Mouse (Mus musculus) adipocyte (in vitro differentiated cells): Measurements from ENCODE around the gene Nfe2l2.
A peak's percentile ranks its signal among the peaks of the same experiment; 100 is the strongest.
"Not testable (repeated sequence)": the region's sequence is repeated elsewhere in the genome, so short reads cannot be mapped to it uniquely, and the experiment has no call there.

Experiments
- DNase-seq: peaks from one replicate; pipeline ENCODE4 v3.0.0-alpha.2; 2016; ENCODE audit warnings: low spot score

Nfe2l2 gene

DNA sequence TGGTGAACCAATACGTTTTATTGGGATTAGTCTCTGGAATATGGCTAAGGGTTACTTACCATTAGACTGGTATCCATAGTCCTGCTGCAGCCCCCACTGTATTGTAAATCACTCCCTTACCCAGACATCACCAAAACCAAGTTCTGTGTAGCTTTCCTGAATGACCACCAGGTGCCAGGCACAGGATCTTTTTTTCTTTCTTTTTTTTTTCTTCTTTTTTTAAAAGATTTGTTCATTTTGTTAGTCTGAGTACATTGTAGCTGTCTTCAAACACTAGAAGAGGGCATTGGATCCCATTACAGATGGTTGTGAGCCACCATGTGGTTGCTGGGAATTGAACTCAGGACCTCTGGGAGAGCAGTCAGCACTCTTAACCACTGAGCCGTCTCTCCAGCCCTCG is 8.6 kb upstream of the Nfe2l2 start:
- DNase-seq = no peak

DNA sequence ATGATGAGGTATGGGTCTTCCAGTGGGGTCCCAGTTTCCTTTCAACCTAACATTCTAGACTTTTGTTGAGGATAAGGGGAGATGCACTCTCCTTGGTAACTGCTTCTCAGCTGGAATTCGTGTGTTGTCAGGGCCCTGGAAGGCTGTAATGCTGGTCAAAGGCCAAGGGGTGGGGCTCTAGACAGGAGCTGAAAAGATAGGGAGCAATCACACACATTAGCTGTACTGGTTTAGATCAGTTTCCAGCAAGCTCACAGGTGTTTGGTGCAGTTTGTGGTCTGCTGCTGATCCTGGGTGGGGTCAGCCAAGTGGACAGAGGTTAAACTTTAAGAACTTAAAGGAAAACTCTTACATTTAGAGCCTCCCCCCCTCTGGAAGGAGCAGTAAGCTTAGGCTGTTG is 3.0 kb upstream of the Nfe2l2 start:
- DNase-seq = no peak

DNA sequence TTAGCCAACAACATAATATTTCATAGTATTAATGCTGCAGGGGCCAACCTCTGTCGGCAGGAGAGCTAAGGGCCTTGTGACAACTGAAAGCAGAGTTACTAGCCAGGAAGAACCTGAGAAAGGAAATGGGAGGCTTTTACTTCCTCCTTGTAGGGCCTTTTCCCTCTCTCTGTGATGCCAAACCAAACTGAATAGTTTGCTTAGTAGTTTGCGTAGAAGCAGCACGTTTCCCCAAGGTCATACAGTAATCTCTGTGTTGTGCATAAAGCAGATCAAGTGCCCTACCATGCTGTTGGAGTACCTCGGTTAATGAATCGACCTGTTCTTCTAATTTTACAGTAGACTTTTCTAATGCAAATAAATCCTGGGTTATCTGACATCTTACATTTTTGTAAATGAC is 2.0 kb upstream of the Nfe2l2 start:
- no peak for DNase-seq

DNA sequence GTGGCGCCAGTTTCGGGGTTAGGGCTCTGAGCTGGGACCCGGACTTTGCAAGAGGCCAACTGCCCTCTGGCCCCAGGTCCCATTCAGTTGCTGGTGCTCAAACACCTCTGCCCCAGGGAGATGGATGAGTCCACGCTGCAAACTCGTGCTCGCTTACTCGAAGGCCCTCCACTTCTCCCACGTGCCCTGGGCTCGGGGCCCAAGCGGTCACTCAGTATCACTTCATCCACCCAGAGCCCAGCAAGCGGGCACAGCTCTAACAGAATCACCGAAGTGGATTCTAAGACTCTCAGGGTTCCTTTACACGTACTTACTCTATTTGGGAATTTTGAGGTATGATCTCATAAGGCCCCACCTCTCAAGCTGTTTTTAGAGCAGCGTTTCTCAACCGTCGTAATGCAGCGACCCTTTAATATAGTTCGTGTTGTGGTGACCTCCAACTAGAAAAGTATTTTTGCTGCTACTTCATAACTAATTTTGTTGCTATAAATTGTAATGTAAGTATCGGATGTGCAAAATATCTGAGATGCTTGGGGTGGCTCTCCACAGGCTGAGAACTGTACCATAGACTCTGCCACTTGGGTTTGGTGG is 816 bp upstream of the Nfe2l2 start:
- no peak for DNase-seq

- DNase-seq = peak; percentile 98
Measured at GRCm38 (mm10) chr2:75703375-75704181, 863 bp downstream of the Nfe2l2 start.

DNA sequence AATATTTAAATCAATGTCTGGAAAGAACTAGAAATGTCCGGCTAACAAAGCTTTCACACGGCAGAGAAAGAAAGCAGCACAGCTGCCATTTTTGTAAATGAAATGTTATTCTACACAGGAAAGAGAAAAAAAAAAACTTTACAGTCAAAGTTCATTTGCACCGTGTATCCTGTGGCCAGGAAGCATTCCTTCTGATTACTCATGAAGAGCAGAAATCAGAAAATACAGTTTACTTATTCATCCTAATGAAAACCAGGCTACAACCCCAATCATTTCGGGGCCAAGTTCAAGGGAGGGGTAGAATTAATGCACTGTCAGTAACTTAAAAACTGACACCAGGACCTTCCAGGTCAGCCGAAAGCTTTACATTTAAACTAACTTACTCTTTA is 1.9 kb downstream of the Nfe2l2 start:
- DNase-seq = peak; percentile 66

DNA sequence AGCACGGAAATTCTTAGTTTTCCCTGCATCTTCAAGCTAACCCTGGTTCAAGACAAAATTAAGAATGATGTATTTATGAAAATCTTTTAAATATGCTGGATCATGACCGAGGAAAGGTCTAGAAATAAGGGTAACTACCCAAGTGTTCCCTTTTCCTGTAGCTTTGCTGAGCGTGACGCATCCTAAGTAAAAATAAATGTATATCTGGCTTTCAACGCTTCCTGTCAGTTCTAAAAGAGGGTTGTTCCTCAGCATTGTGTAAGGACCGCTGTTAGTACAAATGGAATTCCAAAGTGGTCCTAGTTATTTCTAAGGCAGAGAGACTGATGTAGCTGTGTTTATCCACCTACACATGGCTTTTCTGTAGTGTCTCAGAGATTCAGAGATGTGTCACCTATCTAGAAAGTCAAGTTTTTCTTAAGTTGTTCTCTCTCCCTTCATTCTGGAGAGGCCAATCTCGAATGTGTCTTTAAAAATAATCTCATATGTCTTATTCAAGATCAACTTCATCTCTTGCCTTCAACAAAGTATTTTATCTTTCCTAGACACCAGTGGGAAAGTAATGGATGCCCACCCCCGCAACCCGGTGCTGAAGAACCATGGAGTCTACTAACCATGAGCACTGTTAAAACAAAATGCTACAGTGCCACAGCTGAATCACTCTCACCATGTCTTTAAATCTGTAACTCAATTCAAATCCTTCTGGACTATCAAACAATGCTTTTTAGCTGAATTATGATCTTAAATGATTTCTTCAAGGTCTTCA is 2.4 kb downstream of the Nfe2l2 start:
- no peak for DNase-seq

GRCm38 (mm10) chr2:75701207-75701606 is 3.2 kb downstream of the Nfe2l2 start:
- no peak for DNase-seq

- DNase-seq = no peak
Measured at GRCm38 (mm10) chr2:75700543-75700942, 3.9 kb downstream of the Nfe2l2 start.

- no peak for DNase-seq
Measured at GRCm38 (mm10) chr2:75698874-75699273, 5.6 kb downstream of the Nfe2l2 start.

GRCm38 (mm10) chr2:75698007-75698406 is 6.4 kb downstream of the Nfe2l2 start:
- no peak for DNase-seq

GRCm38 (mm10) chr2:75697222-75697621 is 7.2 kb downstream of the Nfe2l2 start:
- DNase-seq = no peak

DNA sequence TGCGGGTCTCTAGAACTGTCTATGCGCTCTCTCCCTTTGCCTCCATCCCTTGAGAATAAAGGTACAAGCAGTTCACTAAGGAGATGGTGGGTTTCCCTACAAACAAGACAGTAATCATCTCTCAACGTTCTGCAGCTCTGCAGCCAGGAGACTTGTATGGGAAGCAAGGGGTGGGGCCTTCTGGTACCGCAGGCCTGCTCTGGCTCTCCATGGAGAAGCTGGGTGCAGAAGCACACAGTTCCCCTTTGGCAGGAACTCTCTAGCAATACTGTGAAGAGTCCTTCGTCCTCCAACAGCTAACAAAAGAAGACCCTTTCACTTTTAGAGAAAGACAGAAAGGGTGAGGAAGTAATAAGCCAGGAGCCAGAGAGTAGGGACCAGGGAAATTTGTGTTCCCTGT is 8.1 kb downstream of the Nfe2l2 start:
- no peak for DNase-seq

DNA sequence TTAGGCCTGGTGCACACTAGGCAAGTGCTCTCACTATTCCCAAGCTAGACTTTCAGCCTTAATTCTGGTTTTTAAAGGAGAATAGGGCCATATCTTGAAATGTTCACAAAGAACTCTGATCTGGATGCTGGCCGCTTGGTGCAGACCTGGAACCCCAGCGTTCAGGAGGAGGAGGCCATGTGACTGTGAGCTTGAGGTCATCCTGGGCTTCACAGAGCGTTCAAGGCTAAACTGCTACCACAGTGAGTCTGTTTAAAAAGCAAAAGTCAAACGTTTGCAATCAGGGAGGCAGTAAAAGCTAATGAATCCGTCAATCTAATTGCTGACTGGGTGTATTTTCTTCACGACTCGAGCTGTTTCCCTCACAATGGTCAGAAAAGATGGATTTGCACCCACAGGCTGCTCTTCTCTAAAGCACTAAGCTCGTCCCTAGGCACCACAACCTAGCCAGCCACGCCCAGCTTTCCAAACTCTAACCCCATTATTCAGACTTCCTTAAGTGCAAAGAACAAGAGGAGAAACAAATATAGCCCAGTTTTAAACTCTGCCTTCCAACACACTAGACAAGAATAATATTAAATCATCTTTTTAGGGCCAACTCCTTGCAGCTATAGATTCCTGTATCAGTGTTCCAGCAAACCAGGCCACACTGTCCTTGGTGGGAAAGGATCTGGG is 8.6 kb downstream of the Nfe2l2 start:
- no peak for DNase-seq

DNA sequence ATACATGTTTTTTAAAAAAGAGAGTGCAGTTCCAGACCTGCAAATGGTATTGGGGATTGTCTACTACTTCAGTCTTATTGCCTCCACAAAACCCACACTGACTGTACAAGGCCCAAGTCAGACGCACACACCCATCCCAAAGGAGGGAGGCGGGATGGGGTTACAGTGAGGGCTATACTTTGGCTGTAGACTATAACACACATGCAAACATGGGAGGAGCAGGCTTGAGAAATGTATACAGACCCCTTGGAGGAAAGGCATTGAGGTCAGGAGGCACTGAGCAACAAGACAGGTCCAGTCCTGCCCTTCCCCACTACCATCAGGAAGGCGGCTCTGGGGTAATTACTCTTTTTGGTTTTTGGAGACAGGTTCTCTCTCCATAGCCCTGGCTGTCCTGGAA is 9.5 kb downstream of the Nfe2l2 start:
- not testable (repeated sequence) for DNase-seq

DNA sequence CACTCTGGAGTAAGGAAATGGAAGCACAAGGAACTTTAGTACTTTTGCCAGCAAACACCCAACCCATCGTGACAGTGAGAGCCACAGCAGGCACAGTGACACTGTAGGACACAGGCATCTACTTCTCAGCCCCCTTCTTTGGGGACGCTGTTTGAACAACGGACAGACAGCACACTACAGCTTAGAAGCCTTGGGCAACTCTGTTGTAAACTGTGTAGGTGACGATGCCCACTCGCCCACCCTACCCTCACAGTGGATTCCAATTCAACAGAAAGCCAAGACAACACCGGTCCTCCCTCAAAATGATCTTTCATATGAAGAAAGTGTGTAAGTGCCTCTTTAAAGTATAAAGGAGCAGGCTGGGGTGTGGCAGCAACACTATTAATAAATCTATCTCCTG is 12.1 kb downstream of the Nfe2l2 start:
- DNase-seq = no peak

GRCm38 (mm10) chr2:75691316-75691715 is 13.1 kb downstream of the Nfe2l2 start:
- no peak for DNase-seq

- DNase-seq = no peak
Measured at GRCm38 (mm10) chr2:75690656-75691055, 13.8 kb downstream of the Nfe2l2 start.

DNA sequence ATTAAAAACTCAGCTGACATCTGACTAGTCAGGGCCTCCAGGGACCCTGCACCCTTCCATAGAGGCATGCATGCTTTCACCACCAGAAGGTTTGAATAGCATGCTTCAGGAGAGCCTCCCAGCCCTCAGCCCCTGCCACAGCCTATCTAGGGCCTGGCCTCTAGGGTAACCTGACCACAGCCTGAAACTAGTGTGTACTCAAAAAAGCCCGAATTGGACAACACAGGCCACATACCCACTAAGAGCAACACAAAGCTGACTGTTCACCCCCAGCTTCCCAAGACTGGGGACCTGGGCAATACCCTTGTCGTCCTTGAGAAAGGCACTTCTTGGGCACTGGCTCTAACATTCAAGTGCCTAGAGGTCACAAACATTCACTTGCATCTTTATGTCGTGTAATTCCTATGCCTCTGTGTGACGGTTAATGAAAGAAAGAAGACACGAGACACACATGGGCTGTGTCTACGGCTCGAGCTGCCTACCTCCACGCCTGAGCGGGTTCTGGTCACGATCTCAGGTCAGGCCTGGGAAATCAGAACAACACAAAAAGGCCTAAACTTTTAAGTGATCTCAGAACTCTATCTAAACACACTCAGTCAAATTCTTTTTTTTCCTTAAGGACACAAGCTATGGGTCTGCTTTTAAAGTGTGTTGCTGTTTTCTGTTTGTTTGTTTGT is 14.8 kb downstream of the Nfe2l2 start:
- no peak for DNase-seq

DNA sequence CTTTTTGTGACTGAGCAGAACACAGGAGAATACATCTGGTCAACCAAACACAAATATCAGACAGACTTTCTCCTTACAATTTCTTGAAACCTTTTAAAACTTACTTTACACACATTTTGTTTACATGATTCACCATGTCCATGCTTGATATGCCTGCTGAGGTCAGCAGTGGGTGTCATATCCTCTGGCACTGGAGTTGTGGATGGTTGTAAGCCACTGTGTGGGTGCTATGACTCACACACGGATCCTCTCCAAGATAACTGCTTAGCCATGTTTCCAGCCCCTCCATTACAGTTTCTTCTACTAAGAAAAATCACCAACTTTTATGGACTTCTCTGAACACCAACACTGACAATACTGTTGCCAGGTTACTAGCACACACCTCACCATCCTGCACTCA is 15.5 kb downstream of the Nfe2l2 start:
- DNase-seq = no peak

DNA sequence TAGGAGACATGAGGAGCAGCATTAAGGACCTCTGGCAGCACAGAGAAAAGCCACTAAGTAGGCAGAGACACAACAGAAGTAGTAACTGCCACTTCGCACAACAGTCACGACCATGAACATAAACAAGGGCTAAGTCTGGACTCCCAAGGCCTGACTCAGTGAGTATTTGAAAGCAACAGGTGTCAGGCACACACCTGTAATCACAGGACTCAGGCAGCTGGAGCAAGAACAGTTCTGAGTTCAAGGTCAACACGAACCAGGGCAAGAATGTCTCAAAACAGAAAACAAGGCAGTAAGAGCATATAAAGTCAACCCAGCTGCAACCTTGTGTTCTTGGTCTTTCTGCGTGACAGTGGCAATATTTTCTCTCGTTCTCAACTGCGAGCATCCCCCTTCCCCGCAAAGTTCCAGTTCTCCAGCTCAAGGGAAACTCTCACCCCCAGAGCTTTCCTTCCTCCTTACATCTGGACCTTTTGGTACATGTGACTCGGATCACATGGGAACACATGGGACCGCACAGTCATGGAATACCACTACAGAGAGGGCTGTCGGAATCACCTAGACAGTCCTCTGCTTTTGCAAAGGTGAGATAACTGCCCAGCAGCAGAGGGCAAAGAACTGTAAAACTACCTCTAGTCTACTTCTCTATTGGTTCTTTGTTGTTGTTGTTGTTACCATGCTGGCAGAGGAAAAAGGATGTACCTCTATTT is 17.2 kb downstream of the Nfe2l2 start:
- no peak for DNase-seq
